ENCODE assay signal across 42 mouse cellular contexts in genomic region chrX:58014093-58014492, GRCm38 (mm10). TPM values are rescaled to one million over a fixed set of nuclear protein-coding genes. Genes with fewer than 3 reads are reported as not detected.
DNase-seq lines count a peak whose midpoint lies in the region; ATAC-seq and TF ChIP-seq lines count a peak whose summit lies in the region.
"Had no signal": no experiment of that assay in that cellular context is flagged by ENCODE, and none has a peak within 500 bp of the region (broad histone marks: within the 10 kb centered on the region; RNA-seq: fewer than 3 reads in every experiment).

No protein-coding gene starts in this region.

- peaks cover 71% of the 10 kb centered on the region for H3K27me3 ChIP-seq in midbrain, embryonic 10.5 days (ENCODE audit: low read depth, poor library complexity, severe bottlenecking)
- H3K27me3 ChIP-seq in midbrain, postnatal 0 days (ENCODE audit: insufficient read depth, low read length): 0 out of 2 replicates have a peak, but pooled peaks cover 4% of the 10 kb centered on the region
- H3K27me3 ChIP-seq in limb, embryonic 11.5 days (ENCODE audit: control insufficient read depth, insufficient read depth, low read length): peaks cover 34% of the 10 kb centered on the region
- H3K27me3 ChIP-seq: CH12.LX had no signal

- H3K4me3 ChIP-seq in midbrain, embryonic 10.5 days: no peak overlapping the region
- no peak overlapping the region for H3K4me3 ChIP-seq in midbrain, postnatal 0 days (ENCODE audit: low read depth, low read length)
- H3K4me3 ChIP-seq in limb, embryonic 11.5 days (ENCODE audit: low read depth, low read length): no peak overlapping the region
- H3K4me3 ChIP-seq: embryonic facial prominence, embryonic 15.5 days; forebrain, embryonic 15.5 days; gastrocnemius, adult 2 months; heart, adult 2 months; heart, embryonic 13.5 days; intestine, embryonic 15.5 days had no signal

- no peaks in the 10 kb centered on the region for H3K36me3 ChIP-seq in midbrain, embryonic 10.5 days
- H3K36me3 ChIP-seq in midbrain, postnatal 0 days (ENCODE audit: insufficient read depth, low read length): no peaks in the 10 kb centered on the region
- H3K36me3 ChIP-seq in limb, embryonic 11.5 days (ENCODE audit: control insufficient read depth, insufficient read depth, low read length): no peaks in the 10 kb centered on the region
- H3K36me3 ChIP-seq: embryonic facial prominence, embryonic 15.5 days; forebrain, embryonic 15.5 days; heart, embryonic 13.5 days; intestine, embryonic 15.5 days had no signal

- 13% methylated on average over 12 of the region's 12 CpGs for WGBS in midbrain, embryonic 10.5 days
- WGBS in midbrain, postnatal 0 days: 35% methylated on average over 12 of the region's 12 CpGs
- 15% methylated on average over 12 of the region's 12 CpGs for WGBS in limb, embryonic 11.5 days

- peaks cover 29% of the 10 kb centered on the region for H3K4me1 ChIP-seq in midbrain, embryonic 10.5 days
- H3K4me1 ChIP-seq in midbrain, postnatal 0 days (ENCODE audit: insufficient read depth, low read length): no peaks in the 10 kb centered on the region
- H3K4me1 ChIP-seq in limb, embryonic 11.5 days (ENCODE audit: control insufficient read depth, insufficient read depth, low read length): no peaks in the 10 kb centered on the region
- H3K4me1 ChIP-seq: embryonic facial prominence, embryonic 15.5 days; forebrain, embryonic 15.5 days; heart, embryonic 13.5 days; intestine, embryonic 15.5 days had no signal

- no peak overlapping the region for H3K9ac ChIP-seq in midbrain, postnatal 0 days (replicated peaks; ENCODE audit: low read length, poor library complexity, severe bottlenecking)
- H3K9ac ChIP-seq in limb, embryonic 11.5 days (ENCODE audit: low read length): no peak overlapping the region
- H3K9ac ChIP-seq: embryonic facial prominence, embryonic 15.5 days; forebrain, embryonic 15.5 days; heart, embryonic 13.5 days; intestine, embryonic 15.5 days; liver, embryonic 14.5 days had no signal

- no peak for ATAC-seq in midbrain, postnatal 0 days (ENCODE audit: low FRiP score)
- no peak for ATAC-seq in limb, embryonic 11.5 days (ENCODE audit: insufficient number of reproducible peaks, low FRiP score, low TSS enrichment, low read depth)
- ATAC-seq: activated CD4-positive, CD25-positive, alpha-beta regulatory T cell, adult 4 months; forebrain, embryonic 15.5 days; hindbrain, postnatal 0 days; intestine, embryonic 15.5 days had no signal

- H3K27ac ChIP-seq in midbrain, embryonic 10.5 days (replicated peaks): no peak overlapping the region
- H3K27ac ChIP-seq in midbrain, postnatal 0 days (ENCODE audit: low read depth, low read length): no peak overlapping the region
- H3K27ac ChIP-seq in limb, embryonic 11.5 days (replicated peaks; ENCODE audit: low read depth, low read length): no peak overlapping the region
- H3K27ac ChIP-seq: embryonic facial prominence, embryonic 15.5 days; forebrain, embryonic 15.5 days; gastrocnemius, adult 2 months; heart, adult 2 months; heart, embryonic 13.5 days; hindbrain, postnatal 0 days; intestine, embryonic 15.5 days; kidney, postnatal 0 days; liver, embryonic 14.5 days; macrophage; stomach, postnatal 0 days had no signal

- no peak for TF ChIP-seq CTCF in midbrain, postnatal 0 days (IDR thresholded peaks at IDR 0.05)

- DNase-seq in embryo, embryonic 10.5 days (ENCODE audit: low spot score): peak; percentile 17
- no peak for DNase-seq in embryo, embryonic 9.5 days (ENCODE audit: extremely low spot score)
- DNase-seq in midbrain, embryonic 10.5 days (ENCODE audit: low spot score): peak; percentile 34
- DNase-seq in midbrain, postnatal 0 days (ENCODE audit: low spot score): no peak
- DNase-seq in ES-CJ7 (ENCODE audit: low read depth, low spot score): peak; percentile 91
- peak; percentile 30 for DNase-seq in limb, embryonic 11.5 days (ENCODE audit: low spot score)
- no peak for DNase-seq in layer of hippocampus, adult 9-10 months (ENCODE audit: low spot score)
- DNase-seq in heart, adult 8-10 months (ENCODE audit: low spot score): no peak
- DNase-seq: adrenal gland, adult 2 months; cerebellum, adult 8-10 months; cerebellum, postnatal 25 days; gastrocnemius, adult 2 months; gastrocnemius, postnatal 36 days; heart, adult 2 months; heart, postnatal 10 days; kidney, adult 2 months; kidney, postnatal 4 days; layer of hippocampus, postnatal 36 days; left cerebral cortex, postnatal 4 days; liver; lung, adult 2 months; lung, postnatal 10 days; right cerebral cortex, adult 18-20 months; right cerebral cortex, postnatal 4 days; thymus, adult 18-20 months; thymus, postnatal 25 days had no signal

- no peak overlapping the region for H3K4me2 ChIP-seq in midbrain, postnatal 0 days (ENCODE audit: low read depth, low read length, poor library complexity, severe bottlenecking)
- no peak overlapping the region for H3K4me2 ChIP-seq in limb, embryonic 11.5 days (ENCODE audit: low read depth, severe bottlenecking)
- H3K4me2 ChIP-seq: embryonic facial prominence, embryonic 15.5 days; forebrain, embryonic 15.5 days; heart, embryonic 13.5 days; intestine, embryonic 15.5 days had no signal

- no peaks in the 10 kb centered on the region for H3K9me3 ChIP-seq in midbrain, embryonic 10.5 days (replicated peaks)
- no peaks in the 10 kb centered on the region for H3K9me3 ChIP-seq in midbrain, postnatal 0 days (ENCODE audit: low read length)
- no peaks in the 10 kb centered on the region for H3K9me3 ChIP-seq in limb, embryonic 11.5 days (ENCODE audit: control insufficient read depth, low read length)
- H3K9me3 ChIP-seq: embryonic facial prominence, embryonic 15.5 days; forebrain, embryonic 15.5 days; heart, embryonic 13.5 days; intestine, embryonic 15.5 days had no signal

RNA-seq across cellular contexts. Expression of gene Zic3, which starts 8.4 kb away (rescaled TPM):
- 16.9 and 20.2 TPM in 2 replicates for polyA plus RNA-seq in midbrain, embryonic 10.5 days (2016; fragmentation: Nextera tagmentation; extraction: Ambion mirVana)
- 14.4 and 17.7 TPM in 2 replicates for total RNA-seq in midbrain, postnatal 0 days (2014; rRNA removed)
- polyA plus RNA-seq in midbrain, postnatal 0 days (2015; fragmentation: Nextera tagmentation; extraction: Ambion mirVana): 7.9 and 9.7 TPM in 2 replicates
- polyA plus RNA-seq in limb, embryonic 11.5 days (2014; fragmentation: Nextera tagmentation; extraction: Ambion mirVana): 11.1 and 12.6 TPM in 2 replicates
- not detected for total RNA-seq in heart, adult 8-10 months (2022)
- total RNA-seq: adrenal gland, adult 2 months; CH12.LX; gastrocnemius, adult 2 months; gastrocnemius, postnatal 36 days; heart, adult 2 months; heart, postnatal 10 days; hematopoietic stem cell, adult 5-6 weeks; megakaryocyte-erythroid progenitor cell, adult 5-6 weeks; monocyte, adult 5-6 weeks had no signal
- polyA plus RNA-seq: activated CD4-positive, CD25-positive, alpha-beta regulatory T cell, adult 4 months; adrenal gland, adult 2 months; C2C12; heart, adult 2 months; intestine, embryonic 15.5 days; kidney, adult 2 months; kidney, postnatal 0 days; lung, adult 2 months; macrophage; spleen, adult 2 months; stomach, postnatal 0 days had no signal

Comparison
In these comparisons a context has a peak if more than half of its experiments do, and no peak if none do; other contexts are left out.
1. DNase-seq: peak in embryo, embryonic 10.5 days (single experiment), midbrain, embryonic 10.5 days (single experiment), ES-CJ7 (single experiment) and limb, embryonic 11.5 days (single experiment); none in embryo, embryonic 9.5 days (single experiment), midbrain, postnatal 0 days (single experiment), layer of hippocampus, adult 9-10 months (single experiment) and heart, adult 8-10 months (single experiment).